Mouse (Mus musculus) ovary, adult 18-20 months (tissue): ENCODE measurements at regions not wholly inside any gene's neighbourhood (a gene's known extent, or its start where the extent isn't known, plus 50 kb on each side); places are given as distances from the start of the nearest gene placed in this dataset.

ENCODE experiments used
- DNase-seq: peaks from one replicate; pipeline ENCODE4 v3.0.0; 2022; ENCODE audit warnings: low spot score, mixed read lengths

DNA sequence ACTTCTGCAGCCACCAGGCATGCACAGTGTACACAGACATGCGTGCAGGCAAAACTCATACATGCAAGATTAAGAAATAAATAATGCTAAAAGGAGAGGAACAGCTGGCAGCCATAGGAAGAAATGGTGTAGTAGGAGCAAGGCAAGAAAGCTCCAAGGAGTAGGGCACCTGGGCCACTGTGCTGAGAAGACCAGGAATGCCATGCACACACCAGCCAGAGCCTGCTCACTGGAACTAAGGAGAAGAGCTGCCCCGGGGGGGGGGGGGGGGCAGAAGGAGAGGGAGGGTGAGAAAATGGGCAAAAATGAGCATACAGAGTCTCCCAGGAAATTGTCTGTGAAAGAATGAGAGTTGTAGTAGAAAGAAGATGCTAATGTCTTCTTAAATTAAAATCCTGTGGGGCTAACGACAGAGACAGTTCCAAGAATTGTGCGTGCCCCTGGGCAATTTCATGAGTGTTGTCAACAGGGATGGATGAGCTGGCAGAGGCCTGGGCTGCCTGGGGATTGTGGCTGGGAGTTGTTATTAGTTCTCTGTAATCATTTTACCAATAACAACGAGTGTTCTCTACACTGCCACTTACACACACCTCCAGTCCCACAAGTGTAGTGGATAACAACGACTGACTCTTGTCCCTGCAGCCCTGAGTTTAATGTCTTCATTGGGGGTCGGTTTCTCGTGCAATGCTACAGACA is 54.2 kb upstream of the Syt13 start:
- DNase-seq, result no peak
